Comparison of ENCODE assay signal across 17 mouse cellular contexts in the genomic region with DNA sequence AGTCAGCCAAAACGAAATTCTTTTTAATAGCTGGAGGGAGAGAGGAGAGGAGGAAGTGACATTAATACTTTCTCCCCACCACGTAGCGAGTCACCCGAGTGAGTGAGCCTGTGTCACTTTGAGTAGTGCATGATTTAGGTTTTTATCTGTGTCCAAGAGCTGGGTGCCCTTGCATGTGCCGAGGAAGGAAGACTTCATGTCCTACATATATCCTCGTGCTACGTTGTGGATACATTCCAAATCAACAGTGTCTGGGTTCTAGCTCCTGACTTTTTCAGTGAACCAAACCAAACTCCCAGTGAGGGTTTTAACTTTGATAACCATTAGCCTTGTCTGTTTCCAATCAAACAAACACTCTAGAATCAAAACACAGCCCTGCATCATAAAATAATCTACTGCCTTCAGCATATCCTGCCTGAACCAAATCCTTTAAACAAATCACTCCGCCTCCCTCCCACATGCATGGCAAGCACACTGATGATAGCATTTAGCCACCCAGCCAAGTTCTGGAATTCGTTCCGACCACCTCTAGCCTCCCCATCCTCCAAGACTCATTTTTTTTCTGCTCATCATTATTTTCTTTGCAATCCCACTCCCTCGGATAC.
"Had no signal": no experiment of that assay in that cellular context is flagged by ENCODE, and none has a peak within 500 bp of the region (broad histone marks: within the 10 kb centered on the region; RNA-seq: fewer than 3 reads in every experiment).

No protein-coding gene starts in this region.

- H3K9me3 ChIP-seq: limb, embryonic 12.5 days; midbrain, embryonic 10.5 days; neural tube, embryonic 15.5 days had no signal

- DNase-seq: kidney, adult 11 months; kidney, adult 9 months; kidney, postnatal 10 days; layer of hippocampus, postnatal 36 days; lung, postnatal 4 days; midbrain, embryonic 14.5 days; right cerebral cortex, adult 18-20 months; right cerebral cortex, postnatal 25 days; thymus, adult 2 months; thymus, postnatal 25 days had no signal

- H3K27me3 ChIP-seq: limb, embryonic 12.5 days; neural tube, embryonic 15.5 days had no signal

- H3K9ac ChIP-seq: limb, embryonic 12.5 days; liver, embryonic 14.5 days; neural tube, embryonic 15.5 days had no signal

- H3K4me3 ChIP-seq: limb, embryonic 12.5 days; midbrain, embryonic 10.5 days; myocyte; neural tube, embryonic 15.5 days had no signal

- H3K4me2 ChIP-seq: limb, embryonic 12.5 days; neural tube, embryonic 15.5 days had no signal

- ATAC-seq: hindbrain, postnatal 0 days had no signal

- H3K36me3 ChIP-seq: midbrain, embryonic 10.5 days; neural tube, embryonic 15.5 days had no signal

- H3K27ac ChIP-seq: hindbrain, postnatal 0 days; limb, embryonic 12.5 days; liver, embryonic 14.5 days; midbrain, embryonic 10.5 days; neural tube, embryonic 15.5 days; stomach, postnatal 0 days had no signal
